Mouse (Mus musculus) left cerebral cortex, adult 9 months (tissue): ENCODE data around the gene Gimap8.
"Not testable (repeated sequence)": the region's sequence is repeated elsewhere in the genome, so short reads cannot be mapped to it uniquely, and the experiment has no call there.

Experiments used
- DNase-seq, 2 experiments: peaks; one replicate each; pipeline ENCODE4 v3.0.0; 2022; ENCODE audit warnings: low spot score in 2 of 2

The Gimap8 gene

GRCm38 (mm10) chr6:48678391-48678790, 31.4 kb downstream of the Gimap8 start:
- no peak for DNase-seq

DNA sequence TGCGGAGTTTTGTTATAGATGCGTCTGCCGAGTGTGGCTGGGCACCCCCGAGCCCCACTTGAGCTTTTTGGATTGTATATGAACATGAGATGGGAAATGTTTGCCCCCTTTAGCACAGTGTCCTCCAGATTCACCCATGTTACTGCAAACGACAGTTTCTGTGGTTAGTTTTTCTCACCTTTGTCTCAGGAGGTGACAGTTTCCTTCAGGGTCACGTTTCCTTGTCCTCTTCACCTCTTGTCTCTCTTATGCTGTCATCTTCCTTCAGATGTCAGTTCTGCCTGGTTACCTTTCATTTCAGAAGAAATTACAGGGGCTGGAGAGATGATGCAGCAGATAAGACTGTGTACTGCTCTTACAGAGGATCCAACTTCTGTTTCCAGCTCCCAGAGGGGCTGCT, 32.7 kb downstream of the Gimap8 start:
- DNase-seq: no peak

GRCm38 (mm10) chr6:48680421-48680820, 33.4 kb downstream of the Gimap8 start:
- DNase-seq: no peak

GRCm38 (mm10) chr6:48681472-48682090, 34.5 kb downstream of the Gimap8 start:
- DNase-seq: no peak

DNA sequence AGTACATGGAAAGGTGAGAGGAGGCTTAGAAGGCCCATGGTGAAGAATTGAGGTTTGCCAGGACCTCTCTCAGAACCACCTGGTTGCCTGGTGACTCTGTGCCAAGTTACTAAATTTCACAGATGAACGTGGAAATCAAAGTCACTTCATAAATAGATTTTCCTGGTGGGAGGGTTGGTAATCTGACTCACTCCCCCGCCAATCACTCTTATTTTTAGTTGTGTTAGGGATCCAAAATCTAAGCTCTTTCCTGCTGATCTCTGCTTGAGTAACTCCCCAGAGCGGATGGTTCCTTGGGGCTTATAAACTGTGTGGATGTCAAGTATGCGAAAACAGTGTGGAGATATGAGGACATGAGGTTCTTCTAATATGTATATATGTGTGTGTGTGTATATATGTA, 35.2 kb downstream of the Gimap8 start:
- peak; percentile 8 to 9 for DNase-seq

DNA sequence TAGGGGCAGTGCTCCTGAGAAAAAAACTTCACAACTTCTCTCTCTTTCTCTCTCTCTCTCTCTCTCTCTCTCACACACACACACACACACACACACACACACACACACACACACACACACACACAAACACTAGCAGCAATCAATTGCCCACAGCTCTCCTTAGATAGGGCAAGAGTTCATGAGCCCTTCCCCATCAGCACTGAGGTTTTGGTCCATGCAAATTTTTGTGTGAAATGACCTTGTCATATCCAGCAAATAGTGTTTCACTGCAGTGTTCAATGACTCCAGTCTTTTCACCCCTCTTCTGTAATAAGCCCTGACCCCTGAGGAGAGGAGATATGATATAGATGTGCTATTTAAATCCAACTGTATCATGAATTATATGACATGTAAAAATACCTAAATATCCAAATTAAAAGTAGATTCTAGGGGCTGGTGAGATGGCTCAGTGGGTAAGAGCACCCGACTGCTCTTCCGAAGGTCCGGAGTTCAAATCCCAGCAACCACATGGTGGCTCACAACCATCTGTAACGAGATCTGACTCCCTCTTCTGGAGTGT, 36.3 kb downstream of the Gimap8 start:
- not testable (repeated sequence) for DNase-seq

DNA sequence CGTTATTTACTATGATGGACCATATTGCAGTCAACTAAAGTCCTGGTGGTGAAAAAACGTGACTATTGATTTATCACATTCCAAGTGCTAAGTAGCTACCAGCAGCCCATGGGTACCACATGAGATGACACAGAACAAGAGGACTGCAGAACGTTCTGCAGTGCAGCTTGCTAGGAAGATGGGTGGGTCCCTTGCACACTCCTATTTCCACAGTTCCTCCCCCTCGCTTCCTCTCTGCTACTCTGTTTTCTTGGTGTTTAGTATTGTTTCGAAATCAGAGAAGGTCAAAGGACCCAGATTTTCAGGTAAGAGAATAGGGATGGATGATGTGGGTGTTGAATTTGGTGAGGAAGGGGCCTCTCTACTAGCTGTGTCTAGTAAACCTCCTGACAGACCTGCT, 37.3 kb downstream of the Gimap8 start, which contains the start of gene Gimap4:
Gene Gimap4, plus strand, starts transcription at position 231 of the 400 bp plus-strand sequence.
- DNase-seq: no peak

DNA sequence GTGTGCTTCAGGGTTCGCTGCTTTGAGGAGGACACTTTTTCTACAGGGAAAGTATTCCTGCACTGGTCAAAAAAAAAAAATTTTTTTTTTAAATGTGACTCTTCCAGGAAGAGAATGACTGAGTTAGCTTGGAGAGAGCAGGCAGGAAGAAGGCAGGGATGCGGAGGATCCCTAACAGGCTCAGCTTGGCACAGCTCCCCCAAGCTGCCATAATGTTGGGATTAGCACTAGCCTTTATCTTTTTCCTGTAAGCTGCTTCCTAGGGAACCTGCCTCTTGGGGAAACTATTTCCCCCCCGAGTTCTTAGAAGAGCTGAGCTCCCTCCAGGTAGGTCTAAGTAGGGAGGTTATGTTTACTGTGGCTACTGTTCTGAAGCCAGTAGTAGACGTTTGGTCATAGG, 37.8 kb downstream of the Gimap8 start:
- DNase-seq: no peak

GRCm38 (mm10) chr6:48685251-48685650, 38.2 kb downstream of the Gimap8 start:
- DNase-seq: no peak

DNA sequence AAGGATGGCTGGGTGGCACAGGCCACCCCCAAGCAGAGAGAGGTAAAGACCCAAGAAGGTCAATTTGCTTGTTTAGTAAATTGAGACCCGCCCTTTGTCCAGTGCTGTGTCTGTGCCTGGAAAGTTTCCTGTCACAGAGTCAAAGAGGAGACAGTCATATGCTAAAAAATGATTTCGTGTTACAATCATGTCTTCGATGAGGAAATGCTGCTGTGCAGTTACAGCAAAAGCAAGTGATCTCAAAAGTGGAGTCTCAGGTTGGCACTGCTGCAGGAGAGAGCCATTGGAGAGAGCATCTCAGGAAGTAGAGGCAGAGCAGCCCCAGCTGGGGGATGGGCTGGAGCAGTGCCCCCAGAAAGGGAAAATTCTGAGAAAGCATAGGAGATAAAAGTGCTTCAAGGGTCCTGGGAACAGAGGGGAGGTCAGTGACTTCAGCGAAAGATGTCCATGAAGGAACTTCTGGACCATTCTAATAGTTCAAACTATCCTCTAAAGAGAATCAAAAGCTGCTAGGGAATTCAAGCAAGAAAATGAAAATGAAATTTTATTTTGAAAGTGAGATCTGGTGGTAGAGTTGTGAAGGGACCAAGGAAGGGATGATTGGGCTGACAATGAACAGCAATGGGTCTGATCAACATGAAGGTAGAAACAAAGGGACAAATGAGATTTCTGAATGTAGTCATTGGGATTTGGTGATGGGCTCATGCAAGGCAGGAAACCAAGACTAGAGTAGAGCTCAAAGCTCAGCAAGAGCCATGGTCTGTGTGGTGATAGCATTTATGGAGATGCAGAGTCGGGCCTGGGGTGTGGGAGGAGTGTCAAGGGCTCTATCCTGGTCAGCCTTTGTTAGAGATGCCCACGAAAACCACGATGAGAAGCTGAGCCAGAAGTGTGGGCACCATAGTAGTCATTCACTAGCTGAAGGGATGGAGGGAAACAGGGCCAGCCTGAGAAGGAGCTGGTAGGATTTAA, 38.9 kb downstream of the Gimap8 start:
- no peak for DNase-seq

GRCm38 (mm10) chr6:48687077-48687476, 40.0 kb downstream of the Gimap8 start:
- DNase-seq: no peak

DNA sequence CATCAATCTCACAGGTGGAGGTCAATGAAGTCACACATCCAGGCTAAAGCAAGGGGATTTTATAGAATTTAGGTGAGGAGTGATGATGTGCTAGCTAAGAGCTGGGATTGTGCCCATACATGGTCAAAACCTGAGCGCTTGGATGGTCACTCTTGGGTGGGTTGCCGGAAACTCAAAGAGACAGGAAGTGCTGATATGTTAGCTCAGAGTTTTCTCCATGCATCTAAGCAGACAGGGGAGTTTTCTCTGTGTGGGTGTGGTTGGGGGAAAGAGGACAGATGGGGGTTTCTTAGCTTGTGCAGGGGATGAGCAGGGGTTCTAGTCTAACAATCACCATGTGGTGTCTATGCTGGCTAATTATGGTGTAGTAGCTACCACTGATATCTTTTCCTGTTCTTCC, 42.3 kb downstream of the Gimap8 start:
- DNase-seq: no peak

DNA sequence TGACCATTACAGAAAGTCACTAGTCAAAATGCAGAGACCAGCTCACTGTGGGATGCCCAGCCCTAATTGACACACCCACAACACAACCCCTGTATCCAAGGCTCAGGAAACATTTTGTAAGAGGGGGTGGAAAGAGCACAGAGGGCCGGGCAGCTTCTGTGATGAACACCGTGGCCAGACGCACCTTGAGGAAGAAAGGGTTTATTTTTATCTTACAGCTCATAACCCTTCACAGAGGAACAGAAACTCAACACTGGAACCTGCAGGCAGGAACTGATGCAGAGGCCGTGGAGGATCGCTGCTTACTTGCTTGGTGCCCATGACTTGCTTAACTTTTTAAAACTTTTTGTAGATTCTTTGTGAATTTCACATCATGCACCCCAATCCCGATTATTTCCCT, 45.9 kb downstream of the Gimap8 start:
- no peak for DNase-seq

GRCm38 (mm10) chr6:48696830-48697554, 50.0 kb downstream of the Gimap8 start:
- no peak for DNase-seq

GRCm38 (mm10) chr6:48697555-48697930, 50.5 kb downstream of the Gimap8 start:
- DNase-seq: no peak

DNA sequence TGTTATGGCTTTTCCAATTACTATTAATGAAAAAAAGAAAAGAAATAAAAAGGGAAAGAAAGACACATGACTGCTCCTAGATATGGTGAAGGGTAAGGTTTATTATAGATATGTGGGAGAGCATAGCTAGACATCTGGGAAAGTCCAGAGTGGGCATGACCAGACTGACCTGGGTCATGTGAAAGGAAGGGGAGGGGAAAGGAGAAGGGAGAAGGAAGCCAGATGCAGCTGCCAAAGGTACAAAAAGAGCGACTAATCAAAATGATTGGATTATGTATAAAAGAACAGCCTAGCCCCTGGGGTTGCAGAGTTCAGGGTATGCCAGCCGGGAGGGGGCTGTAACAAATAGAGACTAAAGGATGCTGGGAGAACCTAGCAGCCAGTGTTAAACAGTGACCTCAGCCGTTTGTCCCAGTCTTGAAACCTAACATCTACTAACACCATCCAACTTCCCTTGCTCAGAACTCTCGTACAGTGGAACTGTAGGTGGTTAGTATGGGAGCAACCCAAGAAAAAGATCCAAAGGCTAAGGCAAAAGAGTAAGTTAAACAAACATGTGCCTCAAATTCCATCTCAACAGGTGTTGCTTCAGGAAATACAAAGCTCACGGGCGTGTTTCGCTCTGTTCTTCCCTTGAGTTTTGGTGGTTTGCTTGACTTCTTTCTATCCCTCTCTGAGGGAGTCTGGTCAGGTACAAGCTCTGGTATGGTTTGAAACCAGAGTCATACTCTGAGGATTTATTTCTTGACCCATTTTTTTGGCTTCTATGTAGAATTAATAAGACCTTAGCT, 51.2 kb downstream of the Gimap8 start:
- DNase-seq: no peak

DNA sequence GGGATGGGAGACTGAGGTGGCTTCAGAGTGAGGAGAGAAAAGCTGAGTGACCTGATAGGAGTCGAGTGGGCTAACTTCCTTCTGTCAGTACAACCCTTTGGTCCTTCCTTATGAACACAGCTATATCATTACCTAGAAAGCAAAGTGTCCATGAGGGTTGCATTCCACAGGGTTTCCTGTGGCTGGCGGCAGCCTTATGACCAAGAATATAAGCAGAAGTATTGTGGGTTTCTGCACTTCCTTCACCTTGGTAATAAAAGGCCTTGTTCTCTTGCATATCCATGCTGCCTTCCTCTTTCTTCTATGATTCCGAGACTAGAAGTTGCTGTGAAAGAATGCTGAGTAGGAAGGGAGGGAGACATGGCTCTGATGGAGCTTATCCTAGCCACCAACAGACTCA, 51.9 kb downstream of the Gimap8 start:
- no peak for DNase-seq

GRCm38 (mm10) chr6:48700251-48701075, 53.4 kb downstream of the Gimap8 start:
- no peak for DNase-seq

GRCm38 (mm10) chr6:48702146-48702545, 55.1 kb downstream of the Gimap8 start:
- no peak for DNase-seq

DNA sequence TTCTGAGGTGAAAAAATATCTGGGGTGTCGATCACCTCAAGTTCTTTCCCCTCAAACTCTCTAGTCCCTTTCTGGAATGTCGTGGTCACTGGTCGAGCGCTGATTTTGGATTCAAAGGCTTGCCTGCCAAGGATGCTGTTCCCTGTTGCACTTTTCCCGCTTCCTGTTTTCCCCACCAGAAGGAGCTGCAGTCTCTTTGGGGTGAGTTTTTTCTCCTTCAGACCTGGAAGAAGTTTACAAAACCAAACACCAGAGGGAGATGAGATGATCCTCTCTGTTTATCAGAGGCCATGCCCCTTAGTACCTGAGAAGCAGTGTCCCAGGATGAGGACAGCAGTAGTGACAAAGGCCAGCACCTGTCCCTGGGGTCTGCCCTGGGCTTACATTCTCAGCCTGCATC, 55.6 kb downstream of the Gimap8 start:
- DNase-seq: no peak
